Mouse (Mus musculus): Measurements from ENCODE around the gene Ddah1.

DNA sequence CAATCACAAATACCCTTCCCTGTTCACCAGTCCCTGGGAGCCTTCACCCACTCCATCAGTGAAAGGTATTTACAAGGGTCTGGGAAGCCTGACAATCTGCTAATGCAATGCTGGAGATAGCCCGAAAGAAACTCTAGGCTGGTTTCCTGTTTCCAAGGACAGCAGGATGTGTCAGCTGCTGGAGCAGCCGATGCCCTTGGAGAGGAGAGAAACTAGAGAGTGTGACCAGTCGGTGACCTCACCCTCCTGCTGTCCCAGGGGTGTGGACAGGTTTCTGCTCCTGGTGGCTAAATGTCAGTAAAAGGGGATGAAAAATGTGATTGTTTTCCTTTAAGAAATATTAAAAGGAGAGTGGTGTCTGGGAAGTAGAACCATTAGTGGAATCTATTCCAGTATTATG, 28.4 kb upstream of the Ddah1 start:
- no peak for TF ChIP-seq CTCF (IDR thresholded peaks at IDR 0.05; ENCODE audit: low read depth)
- no peak for TF ChIP-seq EP300 (optimal IDR thresholded peaks at IDR 0.05)
